Mouse (Mus musculus): Measurements from ENCODE around the gene Cuedc1.
"Not testable (repeated sequence)": the region's sequence is repeated elsewhere in the genome, so short reads cannot be mapped to it uniquely, and the experiment has no call there.

Gene Cuedc1

DNA sequence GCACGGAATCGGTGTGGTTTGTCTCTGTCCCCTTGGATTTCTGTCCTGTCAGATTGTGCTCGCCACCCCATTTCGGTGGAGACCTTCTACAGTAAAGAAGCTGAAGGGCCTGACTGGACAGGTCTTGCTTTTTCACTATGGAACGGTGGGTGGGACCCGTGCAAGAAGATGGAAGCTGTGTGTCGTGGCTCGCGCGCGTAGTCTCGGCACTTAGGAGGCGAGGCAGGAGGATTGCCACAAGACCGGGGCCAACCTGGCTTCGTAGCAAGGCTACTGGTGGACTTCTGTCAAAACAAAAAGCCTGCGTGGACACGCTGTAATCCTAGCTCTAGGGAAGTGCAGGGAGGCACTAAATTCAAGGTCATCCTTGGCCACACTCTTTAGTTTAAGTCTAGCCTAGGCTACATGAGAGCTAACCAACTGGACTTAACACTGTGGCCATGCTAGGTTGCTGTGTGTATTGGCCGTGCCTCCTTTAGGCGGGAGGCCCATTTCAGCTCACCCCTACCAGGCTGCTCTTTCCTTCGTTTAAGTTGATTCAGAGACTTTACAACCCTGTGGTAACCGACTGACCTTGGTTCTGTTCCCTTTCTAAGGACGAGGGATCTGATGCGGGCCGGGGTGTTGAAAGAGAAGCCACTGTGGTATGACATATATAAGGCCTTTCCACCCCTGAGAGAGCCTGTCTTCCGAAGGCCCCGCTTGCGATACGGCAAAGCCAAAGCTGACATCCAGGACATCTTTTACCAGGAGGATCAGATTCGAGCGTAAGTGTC is 106.9 kb downstream of the Cuedc1 start:
- DNase-seq = no peak

DNA sequence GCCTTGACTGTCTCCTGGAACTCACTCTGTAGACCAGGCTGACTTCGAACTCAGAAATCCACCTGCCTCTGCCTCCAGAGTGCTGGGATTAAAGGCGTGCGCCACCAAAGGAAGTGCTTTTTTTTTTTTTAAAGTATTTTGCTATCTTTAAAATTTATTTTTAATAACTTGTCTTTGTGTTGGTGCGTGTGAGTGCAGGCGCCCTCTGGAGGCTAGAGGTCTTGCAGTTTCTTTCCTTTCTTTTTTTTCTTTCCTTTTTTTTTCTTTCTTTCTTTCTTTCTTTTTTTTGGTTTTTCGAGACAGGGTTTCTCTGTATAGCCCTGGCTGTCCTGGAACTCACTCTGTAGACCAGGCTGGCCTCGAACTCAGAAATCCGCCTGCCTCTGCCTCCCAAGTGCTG is 108.7 kb downstream of the Cuedc1 start:
- not testable (repeated sequence) for DNase-seq

- DNase-seq = no peak
These were observed 109.8 kb downstream of the Cuedc1 start for GRCm38 (mm10) chr11:88207697-88208096.

DNA sequence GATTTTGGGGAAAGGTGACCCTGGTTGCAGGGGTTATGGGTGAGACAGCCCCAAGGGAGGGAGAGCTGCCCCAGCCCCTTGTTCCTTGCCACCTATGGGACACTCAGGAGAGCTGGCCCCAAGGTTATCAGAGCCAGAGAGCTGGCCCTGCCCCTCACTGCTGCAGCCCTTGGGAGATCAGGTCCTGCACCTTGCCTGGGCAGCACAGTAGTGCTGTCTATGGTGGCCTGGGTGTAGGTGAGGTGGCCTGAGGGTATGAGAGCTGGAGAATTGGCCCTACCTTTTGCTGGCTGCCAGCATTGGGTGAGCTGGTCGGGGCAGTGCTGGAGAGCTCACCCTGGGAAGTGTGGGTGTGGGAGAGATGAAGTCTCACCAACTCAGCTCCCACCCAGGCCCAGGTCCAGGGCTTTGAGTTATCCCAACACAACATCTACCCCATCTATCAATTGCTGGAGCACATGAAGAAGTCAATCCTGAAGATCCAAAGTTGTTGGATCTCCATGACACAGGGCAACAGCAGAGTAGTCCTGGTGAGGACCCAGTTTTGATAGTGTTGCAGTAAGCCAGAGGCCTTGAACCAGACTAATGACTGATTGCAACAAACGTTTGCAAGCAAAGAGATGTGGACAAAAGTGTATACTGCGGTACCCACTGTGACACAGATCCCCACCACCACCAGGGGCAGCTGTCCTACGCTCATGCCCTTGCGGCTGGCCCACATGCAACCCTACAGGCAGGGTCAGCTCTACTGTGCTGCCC is 114.1 kb downstream of the Cuedc1 start:
- DNase-seq = no peak

DNA sequence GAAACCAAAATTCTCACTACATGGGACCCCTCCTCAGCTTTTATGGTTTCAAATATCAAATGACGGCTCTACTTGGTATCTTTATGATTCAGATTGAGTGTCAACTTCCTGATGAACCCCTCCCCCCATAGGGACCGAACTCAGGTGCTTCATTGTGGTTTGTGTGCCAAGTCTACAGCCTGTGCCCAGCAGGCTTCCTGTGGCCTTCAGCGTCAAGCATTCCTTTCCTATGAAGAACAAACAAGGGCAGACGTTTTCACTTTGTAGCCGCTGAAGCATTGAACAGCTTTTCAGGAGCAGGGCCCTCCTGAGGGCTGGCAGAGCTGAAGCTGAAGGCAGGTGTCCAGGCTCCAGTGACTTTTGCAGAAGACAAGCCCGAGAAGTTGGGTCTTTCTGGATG is 115.9 kb downstream of the Cuedc1 start:
- DNase-seq = no peak

DNA sequence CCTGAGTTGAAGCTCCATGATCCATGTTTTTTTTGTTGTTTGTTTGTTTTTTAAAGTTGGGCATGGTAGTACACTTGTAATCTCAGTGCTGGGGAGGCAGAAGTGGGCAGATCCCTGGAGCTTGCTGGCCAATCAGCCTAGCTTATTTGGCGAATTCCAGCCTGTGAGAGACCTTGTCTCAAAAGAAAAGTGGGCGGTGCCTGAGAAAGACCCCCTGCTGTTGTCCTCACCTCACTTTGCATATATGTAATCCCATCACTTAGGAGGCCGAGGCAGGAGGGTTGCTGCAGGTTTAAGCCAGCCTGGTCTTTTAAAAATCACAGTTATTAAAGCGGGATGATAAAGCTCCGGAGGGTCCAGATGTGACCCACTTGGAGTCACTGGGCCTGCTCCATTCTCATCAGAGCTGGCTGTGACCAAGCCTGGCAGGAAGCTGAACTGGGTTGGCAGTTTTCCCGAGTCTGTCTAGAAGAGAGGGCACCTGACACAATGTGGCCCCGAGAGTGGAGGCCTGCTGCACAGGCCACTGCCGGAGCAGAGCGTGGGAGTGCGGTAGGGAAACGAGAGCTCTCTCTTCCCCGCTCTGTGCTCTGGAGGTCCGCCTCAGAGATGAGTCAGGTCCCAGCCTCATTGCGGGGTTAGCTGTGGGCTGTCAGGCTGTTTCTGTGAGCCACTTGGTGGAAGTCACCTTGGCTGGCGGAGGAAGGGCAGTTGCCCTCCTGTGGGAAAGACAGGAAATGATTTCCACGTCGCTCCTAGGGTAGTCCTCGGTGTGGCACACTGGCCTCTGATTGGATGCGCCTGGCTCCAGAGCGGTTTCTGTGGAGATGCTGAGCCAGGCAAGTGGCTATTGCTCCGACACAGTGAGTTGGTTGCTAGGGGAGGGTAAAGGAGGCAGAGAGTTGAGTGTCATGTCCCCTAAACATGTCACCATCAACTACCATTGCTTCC is 117.3 kb downstream of the Cuedc1 start:
- peak; percentile 88 for DNase-seq

- DNase-seq = peak; percentile 88
These were observed 118.4 kb downstream of the Cuedc1 start for GRCm38 (mm10) chr11:88216231-88216685.

DNA sequence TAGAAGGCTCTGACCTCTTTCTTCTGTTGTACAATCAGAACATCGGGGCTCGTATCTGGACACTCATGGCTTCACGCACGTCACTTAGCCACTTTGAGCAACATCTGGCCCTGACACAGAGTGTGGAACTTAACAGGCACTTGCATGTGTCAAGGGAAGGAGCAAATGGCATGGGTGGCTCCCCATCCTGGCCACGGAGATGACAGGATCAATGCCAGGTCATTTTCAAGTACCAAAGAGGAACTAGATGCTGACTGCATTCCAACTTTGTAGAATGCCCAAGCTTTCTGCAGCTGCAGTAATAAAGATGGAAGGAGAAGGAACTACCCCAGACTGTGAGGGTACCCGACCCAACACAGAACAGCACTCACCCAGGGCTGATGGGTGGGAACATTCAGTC is 120.3 kb downstream of the Cuedc1 start:
- DNase-seq = no peak

GRCm38 (mm10) chr11:88218586-88218985 is 120.7 kb downstream of the Cuedc1 start:
- DNase-seq = no peak

DNA sequence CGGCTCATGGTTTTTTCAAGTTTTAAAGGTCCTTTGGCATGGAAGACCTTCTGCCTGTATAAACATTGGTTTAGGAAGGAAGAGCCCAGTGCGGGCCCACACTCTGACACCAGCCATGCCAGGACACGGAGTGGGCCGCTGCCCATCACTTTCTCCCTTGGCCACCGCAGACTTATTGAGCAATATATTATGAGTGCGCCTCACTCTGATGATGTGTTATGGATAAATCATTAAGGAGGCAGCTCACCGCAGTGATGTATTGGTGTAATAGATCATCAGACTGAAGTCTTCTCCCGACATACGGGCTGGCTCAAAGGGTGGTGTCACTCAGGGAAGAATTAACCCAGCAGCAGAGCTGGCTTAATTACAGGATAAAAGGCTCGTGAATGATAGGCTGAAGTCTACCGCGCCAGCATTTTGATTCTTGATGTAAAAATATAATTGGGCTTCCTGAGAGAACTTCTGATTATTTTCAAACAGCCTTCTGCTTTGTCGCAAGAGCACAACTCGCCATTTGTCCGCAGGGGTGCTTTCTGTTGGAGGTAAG is 124.1 kb downstream of the Cuedc1 start:
- no peak for DNase-seq

DNA sequence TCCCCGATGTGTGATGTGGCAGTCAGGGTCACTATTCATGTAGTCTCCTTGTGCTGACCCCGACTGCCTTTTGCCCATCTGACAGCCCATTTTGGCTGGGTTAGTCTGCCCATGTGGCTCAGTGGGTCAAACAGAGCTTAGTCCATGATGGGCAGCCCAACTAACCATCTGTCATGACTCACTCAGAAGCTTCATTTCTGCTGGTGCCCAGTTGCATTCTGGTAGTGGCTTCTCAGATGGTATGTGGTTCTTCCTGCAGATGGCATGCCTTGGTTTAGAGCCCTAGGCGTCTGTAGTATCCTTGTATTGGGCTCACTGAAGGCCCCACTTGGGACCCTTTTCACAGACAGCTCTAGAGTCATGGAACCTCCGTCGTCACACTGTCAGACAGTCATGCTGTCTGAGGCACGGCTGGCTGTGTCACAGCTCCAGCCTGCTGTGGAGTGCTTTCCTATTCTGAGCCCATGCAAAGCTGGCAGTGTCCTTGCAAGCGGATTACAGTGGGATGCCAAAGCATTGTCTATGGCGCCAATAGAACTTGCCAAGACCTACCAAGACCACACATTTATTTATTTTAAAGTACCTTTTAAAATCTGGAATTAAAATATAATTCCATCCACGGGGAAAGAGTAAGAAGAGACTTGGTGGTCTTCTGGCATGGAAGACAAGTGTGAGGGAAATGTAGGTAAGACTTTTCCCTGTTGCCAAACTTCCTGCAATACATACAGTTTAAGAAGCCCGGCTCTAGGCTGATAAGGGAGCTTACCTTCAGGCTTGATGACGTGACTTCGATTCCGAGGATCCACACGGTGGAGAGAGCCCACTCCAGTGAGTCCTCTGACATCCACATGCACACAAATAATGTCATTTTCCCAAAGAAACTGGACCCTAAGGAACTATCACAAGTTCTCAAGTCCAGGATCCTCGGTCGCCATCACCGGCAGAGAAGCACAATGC is 129.4 kb downstream of the Cuedc1 start:
- no peak for DNase-seq

DNA sequence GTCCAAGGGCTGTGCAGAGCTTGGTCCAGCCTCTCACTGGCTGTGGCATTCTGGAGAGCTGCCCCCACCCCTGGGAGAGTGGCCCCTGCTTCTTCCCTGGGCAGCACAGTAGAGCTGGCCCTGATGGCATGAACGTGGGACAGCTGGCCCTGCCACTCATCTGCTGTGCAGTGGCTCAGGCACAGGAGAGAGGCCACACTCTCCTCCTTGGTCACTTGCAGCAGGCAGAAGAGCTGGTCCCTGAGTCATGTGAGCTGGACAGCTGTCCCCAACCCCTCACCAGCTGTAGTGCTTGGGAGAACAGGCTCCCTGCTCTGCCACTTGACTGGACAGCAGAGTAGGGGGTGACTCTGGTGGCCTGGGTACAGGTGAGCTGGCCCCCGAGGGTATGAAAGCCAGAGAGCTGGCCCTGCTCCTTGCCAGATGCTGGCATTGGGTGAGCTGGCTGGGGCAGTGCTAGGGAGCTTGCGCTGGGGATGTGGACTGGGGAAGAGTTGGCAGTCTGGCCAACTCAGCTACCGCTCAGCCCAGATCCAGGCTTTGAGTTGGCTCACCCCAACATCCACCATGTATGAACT is 133.4 kb downstream of the Cuedc1 start:
- no peak for DNase-seq

DNA sequence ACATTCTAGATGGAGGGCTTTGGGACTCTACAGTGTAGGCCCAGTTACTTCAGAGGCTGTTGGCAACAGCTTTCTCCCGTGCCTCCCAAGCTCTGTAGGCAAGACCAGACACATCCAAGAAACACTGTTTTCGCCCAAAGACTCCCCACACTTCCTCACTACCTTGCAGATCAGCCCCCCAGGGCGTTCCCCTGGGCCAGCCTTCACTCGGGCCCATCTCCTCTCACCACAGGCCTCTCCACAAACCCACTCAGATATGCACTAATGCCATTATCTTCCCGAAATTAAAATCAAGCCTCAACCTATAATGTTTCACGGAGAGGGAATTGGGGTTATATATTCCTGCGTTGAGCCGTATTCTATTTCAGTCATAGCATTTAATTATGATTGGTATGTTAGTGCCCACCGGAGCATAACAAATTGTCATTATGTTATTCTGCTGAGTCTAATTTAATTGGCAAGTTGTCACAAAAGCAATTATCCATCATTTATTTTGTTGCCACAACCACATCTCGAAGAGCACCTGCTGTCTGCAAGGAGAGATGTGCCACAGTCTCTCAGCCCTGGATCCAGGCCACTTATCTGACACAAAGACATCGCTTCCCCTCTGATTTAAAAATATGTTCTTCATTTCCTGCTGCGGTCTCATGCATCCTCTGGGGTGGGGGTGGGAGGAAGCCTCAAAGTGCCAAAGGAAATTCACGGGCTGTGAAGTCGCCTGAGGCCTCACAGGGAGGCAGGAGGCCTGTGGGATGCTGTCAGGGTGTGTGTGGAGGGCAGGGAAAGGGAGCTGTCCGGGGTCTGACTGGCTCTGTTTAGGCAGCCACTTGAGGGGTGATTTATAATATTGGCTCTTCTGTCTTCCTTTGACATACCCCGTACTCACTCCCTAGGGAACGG is 135.9 kb downstream of the Cuedc1 start:
- no peak for DNase-seq

DNA sequence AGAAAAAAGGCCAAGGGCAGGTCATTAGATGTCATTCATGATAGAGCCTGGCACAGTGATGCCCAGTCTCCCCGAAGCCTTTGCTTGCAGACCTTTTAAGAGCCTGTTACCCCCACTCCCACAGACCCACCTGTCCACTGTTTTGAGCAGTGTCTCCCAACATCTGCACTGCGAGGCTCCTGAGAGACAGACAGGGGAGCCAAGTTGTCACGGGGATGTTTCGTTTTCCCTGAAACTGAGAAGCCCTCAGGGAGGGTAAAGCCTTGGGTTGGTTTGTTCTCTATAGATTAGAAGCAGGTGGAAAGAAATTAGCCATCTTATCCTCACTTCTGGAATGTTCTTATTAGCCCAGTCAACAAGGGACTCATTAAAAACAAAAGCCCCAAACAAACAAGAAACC is 136.9 kb downstream of the Cuedc1 start:
- DNase-seq = no peak

DNA sequence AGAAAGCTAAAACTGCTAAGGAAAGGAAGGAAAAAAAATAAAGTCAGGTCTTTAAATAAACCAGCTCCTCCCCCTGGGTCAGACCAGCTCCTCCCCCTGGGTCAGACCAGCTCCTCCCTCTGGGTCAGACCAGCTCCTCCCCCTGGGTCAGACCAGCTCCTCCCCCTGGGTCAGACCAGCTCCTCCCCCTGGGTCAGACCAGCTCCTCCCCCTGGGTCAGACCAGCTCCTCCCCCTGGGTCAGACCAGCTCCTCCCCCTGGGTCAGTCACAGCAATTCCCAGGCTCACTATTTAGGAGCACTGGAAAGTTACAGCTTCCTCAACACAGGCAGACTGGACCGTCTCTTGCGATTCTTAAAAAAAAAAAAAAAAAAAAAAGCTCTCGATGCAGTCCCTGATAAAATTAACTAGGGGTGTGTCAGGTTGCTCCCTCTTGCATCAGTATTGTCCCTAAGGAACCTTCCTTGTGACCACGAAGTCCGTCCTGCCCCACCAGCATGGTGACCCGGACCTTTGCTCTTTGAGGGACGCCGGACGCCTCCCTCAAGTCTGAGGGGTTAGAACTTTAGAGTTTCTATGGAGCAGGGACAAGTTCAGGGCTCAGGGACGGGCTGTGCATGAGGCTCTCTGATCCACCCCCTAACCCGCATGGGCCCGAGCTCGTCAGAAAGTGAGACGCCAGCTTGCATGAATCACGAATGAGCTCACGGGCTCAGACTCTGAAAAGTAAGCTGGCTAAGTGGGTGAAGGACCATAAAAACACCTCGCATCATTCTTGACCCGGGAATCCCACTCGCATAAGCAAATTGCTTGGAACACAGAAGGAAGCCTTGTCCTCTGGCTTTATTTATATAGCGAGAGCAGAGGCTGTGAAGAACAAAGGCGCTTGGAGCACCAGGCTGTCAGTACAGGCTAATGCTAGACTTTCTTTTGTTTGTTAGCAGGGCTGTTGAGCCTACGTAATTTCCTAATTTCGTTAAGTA is 137.7 kb downstream of the Cuedc1 start:
- DNase-seq = no peak

GRCm38 (mm10) chr11:88240275-88240674 is 142.4 kb downstream of the Cuedc1 start:
- no peak for DNase-seq

DNA sequence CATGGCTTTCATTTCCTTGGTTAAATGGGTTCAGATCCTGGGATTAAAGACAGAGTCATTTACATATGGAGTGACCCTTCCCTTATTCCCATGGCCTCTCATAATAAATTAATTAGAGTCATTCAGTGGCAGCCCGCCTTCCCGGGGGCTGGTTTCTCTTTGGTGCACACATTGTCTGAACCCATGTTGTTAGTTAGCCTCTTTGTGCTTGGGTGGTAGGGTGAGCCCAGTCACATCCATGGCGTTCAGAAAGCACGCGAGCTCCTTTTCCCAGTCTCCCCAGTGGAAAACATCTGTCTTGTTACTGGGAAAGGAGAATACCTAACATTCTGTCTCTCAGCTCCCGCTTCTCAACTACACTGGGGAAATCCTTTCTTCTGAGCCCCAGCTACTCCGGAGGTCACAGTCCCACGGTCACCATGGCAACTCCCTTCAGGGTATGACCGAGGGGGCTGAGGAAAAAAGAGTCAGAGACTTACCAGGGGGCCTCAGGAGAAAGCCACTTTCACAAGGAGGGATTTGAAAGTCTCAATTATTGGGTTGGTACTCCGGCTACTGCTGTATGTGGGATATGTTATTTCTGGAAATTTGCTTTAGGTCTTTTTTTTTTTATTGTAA is 143.0 kb downstream of the Cuedc1 start:
- no peak for DNase-seq

All from cerebellum, adult 9-10 months (tissue).